ENCODE assay signal across 28 mouse cellular contexts in the genomic region with DNA sequence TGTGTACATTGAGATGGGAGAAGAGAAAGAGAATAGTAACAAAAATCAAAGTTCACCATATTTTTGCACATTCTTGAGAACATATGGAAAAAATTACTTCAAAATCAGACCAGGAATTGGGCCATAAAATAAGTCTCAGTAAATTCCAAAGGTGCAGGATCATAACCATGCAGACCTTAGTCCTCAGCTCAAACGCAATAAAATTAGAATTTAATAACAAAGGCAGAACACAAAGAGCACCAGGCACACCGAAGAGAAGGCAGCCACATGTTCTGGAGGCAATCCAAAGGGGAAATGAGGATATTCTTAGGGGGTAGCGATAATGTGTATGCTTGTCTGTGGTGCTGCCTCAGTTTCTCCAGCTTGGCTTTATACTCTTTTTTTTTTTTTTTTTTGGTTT. TPM values are rescaled to one million over a fixed set of nuclear protein-coding genes. Genes with fewer than 3 reads are reported as not detected.
DNase-seq lines count a peak whose midpoint lies in the region; ATAC-seq and TF ChIP-seq lines count a peak whose summit lies in the region.
"Had no signal": no experiment of that assay in that cellular context is flagged by ENCODE, and none has a peak within 500 bp of the region (broad histone marks: within the 10 kb centered on the region; RNA-seq: fewer than 3 reads in every experiment).

No protein-coding gene starts in this region.

- no peak overlapping the region for H3K4me2 ChIP-seq in embryonic facial prominence, embryonic 11.5 days (ENCODE audit: low read depth, low read length)
- H3K4me2 ChIP-seq in embryonic facial prominence, embryonic 14.5 days (ENCODE audit: low read depth, low read length) = no peak overlapping the region
- H3K4me2 ChIP-seq in limb, embryonic 13.5 days (replicated peaks) = no peak overlapping the region
- no peak overlapping the region for H3K4me2 ChIP-seq in midbrain, embryonic 13.5 days (replicated peaks)
- no peak overlapping the region for H3K4me2 ChIP-seq in stomach, postnatal 0 days (replicated peaks; ENCODE audit: low read depth)
- H3K4me2 ChIP-seq: embryonic facial prominence, embryonic 12.5 days; forebrain, embryonic 13.5 days; heart, embryonic 11.5 days; hindbrain, embryonic 13.5 days had no signal

- H3K9ac ChIP-seq in embryonic facial prominence, embryonic 11.5 days (replicated peaks; ENCODE audit: low read length) = no peak overlapping the region
- H3K9ac ChIP-seq in embryonic facial prominence, embryonic 14.5 days (ENCODE audit: low read depth, low read length) = no peak overlapping the region
- no peak overlapping the region for H3K9ac ChIP-seq in limb, embryonic 13.5 days
- no peak overlapping the region for H3K9ac ChIP-seq in midbrain, embryonic 13.5 days (replicated peaks)
- no peak overlapping the region for H3K9ac ChIP-seq in stomach, postnatal 0 days (ENCODE audit: low read length)
- H3K9ac ChIP-seq: embryonic facial prominence, embryonic 12.5 days; forebrain, embryonic 13.5 days; hindbrain, embryonic 13.5 days had no signal

- H3K4me1 ChIP-seq in embryonic facial prominence, embryonic 11.5 days (ENCODE audit: control insufficient read depth, insufficient read depth, low read length) = no peaks in the 10 kb centered on the region
- H3K4me1 ChIP-seq in embryonic facial prominence, embryonic 10.5 days = no peaks in the 10 kb centered on the region
- no peaks in the 10 kb centered on the region for H3K4me1 ChIP-seq in embryonic facial prominence, embryonic 14.5 days (ENCODE audit: control insufficient read depth, insufficient read depth, low read length)
- H3K4me1 ChIP-seq in limb, embryonic 13.5 days = peaks cover 31% of the 10 kb centered on the region
- no peaks in the 10 kb centered on the region for H3K4me1 ChIP-seq in midbrain, embryonic 13.5 days (replicated peaks)
- no peaks in the 10 kb centered on the region for H3K4me1 ChIP-seq in stomach, postnatal 0 days (replicated peaks; ENCODE audit: control insufficient read depth, insufficient read depth)
- H3K4me1 ChIP-seq: embryonic facial prominence, embryonic 12.5 days; forebrain, embryonic 13.5 days; hindbrain, embryonic 10.5 days; hindbrain, embryonic 13.5 days had no signal

- H3K9me3 ChIP-seq in embryonic facial prominence, embryonic 11.5 days (replicated peaks; ENCODE audit: control insufficient read depth, low read length) = no peaks in the 10 kb centered on the region
- peaks cover 5% of the 10 kb centered on the region; the same call in 1 of the 2 replicates for H3K9me3 ChIP-seq in embryonic facial prominence, embryonic 10.5 days
- peaks cover 10% of the 10 kb centered on the region; the same call in 1 of the 2 replicates for H3K9me3 ChIP-seq in embryonic facial prominence, embryonic 14.5 days (ENCODE audit: control insufficient read depth, low read length)
- 0 out of 2 replicates have a peak, but pooled peaks cover 9% of the 10 kb centered on the region for H3K9me3 ChIP-seq in limb, embryonic 13.5 days
- H3K9me3 ChIP-seq in midbrain, embryonic 13.5 days = no peaks in the 10 kb centered on the region
- no peaks in the 10 kb centered on the region for H3K9me3 ChIP-seq in stomach, postnatal 0 days (ENCODE audit: control insufficient read depth, low read length)
- H3K9me3 ChIP-seq: hindbrain, embryonic 13.5 days had no signal

- no peak for TF ChIP-seq EP300 in stomach, postnatal 0 days (optimal IDR thresholded peaks at IDR 0.05)

- no peaks in the 10 kb centered on the region for H3K36me3 ChIP-seq in embryonic facial prominence, embryonic 11.5 days (replicated peaks; ENCODE audit: control insufficient read depth, insufficient read depth, low read depth, low read length)
- no peaks in the 10 kb centered on the region for H3K36me3 ChIP-seq in embryonic facial prominence, embryonic 10.5 days (replicated peaks)
- H3K36me3 ChIP-seq in embryonic facial prominence, embryonic 14.5 days (ENCODE audit: control insufficient read depth, insufficient read depth, low read length) = no peaks in the 10 kb centered on the region
- H3K36me3 ChIP-seq in limb, embryonic 13.5 days = no peaks in the 10 kb centered on the region
- no peaks in the 10 kb centered on the region for H3K36me3 ChIP-seq in midbrain, embryonic 13.5 days
- no peaks in the 10 kb centered on the region for H3K36me3 ChIP-seq in stomach, postnatal 0 days (ENCODE audit: control insufficient read depth, insufficient read depth, low read length)
- H3K36me3 ChIP-seq: embryonic facial prominence, embryonic 12.5 days; G1E; hindbrain, embryonic 10.5 days; hindbrain, embryonic 13.5 days had no signal

- intact Hi-C loops in heart, postnatal 36 days (cut with DNase I) = no loop called here

- peak; percentile 14 for DNase-seq in embryonic facial prominence, embryonic 11.5 days (ENCODE audit: low spot score)
- DNase-seq in embryonic facial prominence, embryonic 10.5 days (ENCODE audit: low spot score) = no peak
- DNase-seq in embryonic facial prominence, embryonic 14.5 days (ENCODE audit: low spot score) = peak; percentile 47
- no peak for DNase-seq in heart, postnatal 36 days
- no peak for DNase-seq in stomach, postnatal 0 days (ENCODE audit: low spot score)
- DNase-seq: adrenal gland, adult 2 months; adrenal gland, postnatal 14 days; B cell, adult 2 months; cerebellum, adult 11-12 months; cerebellum, adult 8-10 months; cerebellum, postnatal 10 days; cerebellum, postnatal 36 days; embryo, embryonic 11 days; gastrocnemius, adult 2 months; gastrocnemius, postnatal 14 days; heart, adult 11 months had no signal

- no peak overlapping the region for H3K27ac ChIP-seq in embryonic facial prominence, embryonic 11.5 days (replicated peaks; ENCODE audit: low read depth, low read length)
- H3K27ac ChIP-seq in embryonic facial prominence, embryonic 10.5 days (replicated peaks) = no peak overlapping the region
- no peak overlapping the region for H3K27ac ChIP-seq in embryonic facial prominence, embryonic 14.5 days (replicated peaks; ENCODE audit: low read depth, low read length)
- H3K27ac ChIP-seq in limb, embryonic 13.5 days = peak overlapping the region; percentile 63; the same call in 1 of the 2 replicates
- H3K27ac ChIP-seq in midbrain, embryonic 13.5 days = no peak overlapping the region
- H3K27ac ChIP-seq in stomach, postnatal 0 days (replicated peaks) = no peak overlapping the region
- H3K27ac ChIP-seq: forebrain, embryonic 13.5 days; gastrocnemius, adult 2 months; hindbrain, embryonic 10.5 days; hindbrain, embryonic 13.5 days had no signal

- no peak overlapping the region for H3K4me3 ChIP-seq in embryonic facial prominence, embryonic 11.5 days (ENCODE audit: low read depth, low read length)
- H3K4me3 ChIP-seq in embryonic facial prominence, embryonic 10.5 days = no peak overlapping the region
- H3K4me3 ChIP-seq in embryonic facial prominence, embryonic 14.5 days (ENCODE audit: low read depth, low read length) = no peak overlapping the region
- H3K4me3 ChIP-seq in limb, embryonic 13.5 days = no peak overlapping the region
- no peak overlapping the region for H3K4me3 ChIP-seq in midbrain, embryonic 13.5 days (replicated peaks)
- no peak overlapping the region for H3K4me3 ChIP-seq in stomach, postnatal 0 days (ENCODE audit: low read depth, low read length)
- H3K4me3 ChIP-seq: embryonic facial prominence, embryonic 12.5 days; erythroblast, embryonic 14.5 days; forebrain, embryonic 13.5 days; gastrocnemius, adult 2 months; hindbrain, embryonic 10.5 days; hindbrain, embryonic 13.5 days had no signal

- H3K27me3 ChIP-seq in embryonic facial prominence, embryonic 11.5 days (ENCODE audit: control insufficient read depth, insufficient read depth, low read length) = no peaks in the 10 kb centered on the region
- no peaks in the 10 kb centered on the region for H3K27me3 ChIP-seq in embryonic facial prominence, embryonic 10.5 days (replicated peaks; ENCODE audit: low read depth, poor library complexity, severe bottlenecking)
- H3K27me3 ChIP-seq in embryonic facial prominence, embryonic 14.5 days (replicated peaks; ENCODE audit: control insufficient read depth, insufficient read depth, low read length) = no peaks in the 10 kb centered on the region
- no peaks in the 10 kb centered on the region for H3K27me3 ChIP-seq in limb, embryonic 13.5 days
- H3K27me3 ChIP-seq in midbrain, embryonic 13.5 days = no peaks in the 10 kb centered on the region
- no peaks in the 10 kb centered on the region for H3K27me3 ChIP-seq in stomach, postnatal 0 days (ENCODE audit: control insufficient read depth, insufficient read depth, low read length)
- H3K27me3 ChIP-seq: CH12.LX; embryonic facial prominence, embryonic 12.5 days; forebrain, embryonic 13.5 days; hindbrain, embryonic 13.5 days had no signal

- WGBS in embryonic facial prominence, embryonic 11.5 days = 71% methylated on average over 3 of the region's 3 CpGs
- WGBS in embryonic facial prominence, embryonic 10.5 days = 82% methylated on average over 3 of the region's 3 CpGs
- WGBS in embryonic facial prominence, embryonic 14.5 days = 42% methylated on average over 3 of the region's 3 CpGs
- 17% methylated on average over 3 of the region's 3 CpGs for WGBS in limb, embryonic 13.5 days
- WGBS in midbrain, embryonic 13.5 days = 80% methylated on average over 3 of the region's 3 CpGs
- 51% methylated on average over 3 of the region's 3 CpGs for WGBS in stomach, postnatal 0 days

- TF ChIP-seq CTCF in stomach, postnatal 0 days (IDR thresholded peaks at IDR 0.05; ENCODE audit: low read depth) = no peak

- no peak for ATAC-seq in embryonic facial prominence, embryonic 11.5 days (replicated peaks; ENCODE audit: insufficient number of reproducible peaks, low FRiP score, low TSS enrichment, low read depth)
- no peak for ATAC-seq in embryonic facial prominence, embryonic 14.5 days (ENCODE audit: low read depth)
- ATAC-seq in limb, embryonic 13.5 days (ENCODE audit: low FRiP score, low read depth) = peak; percentile 84
- no peak for ATAC-seq in midbrain, embryonic 13.5 days
- ATAC-seq in stomach, postnatal 0 days (ENCODE audit: low FRiP score, low TSS enrichment) = no peak
- ATAC-seq: forebrain, embryonic 13.5 days; forebrain, embryonic 16.5 days; hindbrain, embryonic 16.5 days had no signal

RNA-seq across cellular contexts. Expression of a gene that starts 18.3 kb away (rescaled TPM):
- polyA plus RNA-seq in embryonic facial prominence, embryonic 11.5 days (2014; fragmentation: Nextera tagmentation; extraction: Ambion mirVana) = 11.5 and 13.2 TPM in 2 replicates
- 16.8 and 17.4 TPM in 2 replicates for polyA plus RNA-seq in embryonic facial prominence, embryonic 10.5 days (2016; fragmentation: Nextera tagmentation; extraction: Ambion mirVana)
- 11.5 and 11.6 TPM in 2 replicates for polyA plus RNA-seq in embryonic facial prominence, embryonic 14.5 days (2014; fragmentation: Nextera tagmentation; extraction: Ambion mirVana)
- polyA plus RNA-seq in limb, embryonic 13.5 days (2015; fragmentation: Nextera tagmentation; extraction: Ambion mirVana) = 17.4 and 18.0 TPM in 2 replicates
- total RNA-seq in heart, postnatal 36 days (2021) = 10 to 100 TPM; 18.9 to 22.0 TPM
- 18.3 and 21.2 TPM in 2 replicates for polyA plus RNA-seq in midbrain, embryonic 13.5 days (2015; fragmentation: Nextera tagmentation; extraction: Ambion mirVana)
- 4.7 and 5.0 TPM in 2 replicates for polyA plus RNA-seq in stomach, postnatal 0 days (2015; fragmentation: Nextera tagmentation; extraction: Ambion mirVana)

Comparison
In these comparisons a context has a peak if more than half of its experiments do, and no peak if none do; other contexts are left out.
1. DNase-seq: peak in embryonic facial prominence, embryonic 11.5 days (single experiment) and embryonic facial prominence, embryonic 14.5 days (single experiment); none in embryonic facial prominence, embryonic 10.5 days (single experiment), heart, postnatal 36 days (0 of 2) and stomach, postnatal 0 days (single experiment).